Mouse (Mus musculus) kidney, adult 2 months (tissue): ENCODE data around the gene Sptssa.

Experiments
- CTCF ChIP-seq: fragments of 200-500 bp; conservative IDR thresholded peaks from 2 replicates; pipeline ENCODE4 v1.5.1; 2011; ENCODE audit warnings: low read depth, mild to moderate bottlenecking, control low read depth, low read length, moderate library complexity, mixed read lengths; ENCODE audit not compliant: insufficient read depth, insufficient read length
- POLR2A ChIP-seq: fragments of 200-500 bp; IDR thresholded peaks from one replicate; pipeline ENCODE4 v1.6.1; 2011; ENCODE audit warnings: low read depth, low read length, control low read depth

DNA sequence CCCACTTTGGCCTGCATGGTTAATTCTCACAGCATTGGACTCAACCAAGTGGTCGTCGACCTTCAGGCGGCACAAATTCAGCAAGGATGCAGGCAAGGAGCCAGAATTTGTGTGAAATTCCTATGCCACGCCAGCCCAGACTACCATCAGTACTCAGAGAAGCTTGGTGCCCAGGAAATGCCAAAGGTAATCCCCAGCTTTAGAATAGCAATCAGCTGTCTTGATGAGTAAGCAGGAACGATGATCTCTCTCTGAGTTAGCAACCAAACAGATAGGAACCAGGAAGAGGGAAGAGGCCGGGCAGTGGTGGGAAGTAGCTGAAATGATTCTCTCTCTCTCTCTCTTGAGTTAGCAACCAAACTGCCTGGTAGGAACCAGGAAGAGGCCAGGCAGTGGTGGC is 16.1 kb downstream of the Sptssa start:
- TF ChIP-seq POLR2A (no peak), CTCF (no peak)
